In the genomic region with DNA sequence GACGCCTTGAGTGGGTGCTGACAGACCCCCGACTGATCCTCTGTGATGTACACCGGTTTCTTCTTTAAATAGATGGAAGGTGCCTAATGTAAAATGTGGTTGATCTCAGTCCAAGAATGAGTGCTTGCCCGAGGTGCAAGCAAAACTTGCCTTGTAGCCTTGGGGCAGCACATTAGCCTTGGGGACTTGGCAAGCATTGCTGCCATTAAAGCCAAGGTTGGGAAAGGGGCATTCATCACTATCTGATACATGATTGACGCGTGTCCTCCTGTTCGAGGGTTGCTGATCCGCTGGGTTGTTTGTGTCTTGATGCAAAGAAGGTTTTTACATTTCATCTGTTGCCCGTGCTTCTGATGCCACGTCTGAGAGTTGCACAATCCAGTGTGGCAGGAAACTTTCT, we compare ENCODE assay signal across 24 mouse cellular contexts. TPM values are rescaled to one million over a fixed set of nuclear protein-coding genes. Genes with fewer than 3 reads are reported as not detected.
DNase-seq lines count a peak whose midpoint lies in the region; ATAC-seq lines count a peak whose summit lies in the region.
"Had no signal": no experiment of that assay in that cellular context is flagged by ENCODE, and none has a peak within 500 bp of the region (broad histone marks: within the 10 kb centered on the region; RNA-seq: fewer than 3 reads in every experiment).

No protein-coding gene starts in this region.

- H3K9ac ChIP-seq in heart, embryonic 11.5 days (ENCODE audit: low read depth, low read length) = no peak overlapping the region
- no peak overlapping the region for H3K9ac ChIP-seq in intestine, embryonic 14.5 days (ENCODE audit: low read length)
- no peak overlapping the region for H3K9ac ChIP-seq in intestine, embryonic 16.5 days (ENCODE audit: low read depth, low read length)
- H3K9ac ChIP-seq: embryonic facial prominence, embryonic 13.5 days; forebrain, postnatal 0 days; limb, embryonic 12.5 days; liver, embryonic 12.5 days; neural tube, embryonic 15.5 days had no signal

- H3K36me3 ChIP-seq in heart, embryonic 11.5 days (ENCODE audit: control insufficient read depth, insufficient read depth, low read length) = no peaks in the 10 kb centered on the region
- no peaks in the 10 kb centered on the region for H3K36me3 ChIP-seq in intestine, embryonic 14.5 days (ENCODE audit: control insufficient read depth, insufficient read depth, low read length)
- no peaks in the 10 kb centered on the region for H3K36me3 ChIP-seq in intestine, embryonic 16.5 days (ENCODE audit: control insufficient read depth, insufficient read depth, low read length)
- H3K36me3 ChIP-seq: embryonic facial prominence, embryonic 13.5 days; hindbrain, embryonic 10.5 days; limb, embryonic 12.5 days; liver, embryonic 12.5 days; neural tube, embryonic 15.5 days had no signal

- DNase-seq in heart, adult 8-10 months (ENCODE audit: low spot score) = no peak
- DNase-seq in intestine, embryonic 14.5 days (ENCODE audit: low spot score) = no peak
- DNase-seq in adrenal gland, adult 2 months = peak; percentile 56
- peak; percentile 16 for DNase-seq in adrenal gland, postnatal 25 days
- DNase-seq: cerebellum, adult 9-10 months; forebrain, postnatal 0 days; gastrocnemius, postnatal 36 days; kidney, adult 18-20 months; lung, postnatal 14 days; right cerebral cortex, postnatal 4 days had no signal

- H3K27ac ChIP-seq in heart, embryonic 11.5 days (ENCODE audit: low read depth, low read length) = peak overlapping the region; percentile 29; the same call in 1 of the 2 replicates
- no peak overlapping the region for H3K27ac ChIP-seq in intestine, embryonic 14.5 days (ENCODE audit: low read depth)
- H3K27ac ChIP-seq in intestine, embryonic 16.5 days (ENCODE audit: low read length) = no peak overlapping the region
- H3K27ac ChIP-seq: embryonic facial prominence, embryonic 13.5 days; hindbrain, postnatal 0 days; kidney, postnatal 0 days; limb, embryonic 12.5 days; liver, embryonic 12.5 days; neural tube, embryonic 15.5 days; stomach, postnatal 0 days had no signal

- H3K27me3 ChIP-seq in heart, embryonic 11.5 days (ENCODE audit: control insufficient read depth, insufficient read depth, low read length) = no peaks in the 10 kb centered on the region
- no peaks in the 10 kb centered on the region for H3K27me3 ChIP-seq in intestine, embryonic 14.5 days (replicated peaks; ENCODE audit: control insufficient read depth, insufficient read depth, low read length)
- no peaks in the 10 kb centered on the region for H3K27me3 ChIP-seq in intestine, embryonic 16.5 days (replicated peaks; ENCODE audit: control insufficient read depth, insufficient read depth, low read length)

- peaks cover 19% of the 10 kb centered on the region for H3K4me1 ChIP-seq in heart, embryonic 11.5 days (ENCODE audit: control insufficient read depth, insufficient read depth, low read length)
- peaks cover 12% of the 10 kb centered on the region for H3K4me1 ChIP-seq in intestine, embryonic 14.5 days (replicated peaks; ENCODE audit: control insufficient read depth, insufficient read depth, low read length)
- peaks cover 14% of the 10 kb centered on the region for H3K4me1 ChIP-seq in intestine, embryonic 16.5 days (ENCODE audit: control insufficient read depth, insufficient read depth, low read length)
- H3K4me1 ChIP-seq: liver, embryonic 12.5 days; megakaryocyte, embryonic 14.5 days had no signal

- no peaks in the 10 kb centered on the region for H3K9me3 ChIP-seq in heart, embryonic 11.5 days (replicated peaks; ENCODE audit: control insufficient read depth, low read length)
- no peaks in the 10 kb centered on the region for H3K9me3 ChIP-seq in intestine, embryonic 14.5 days (ENCODE audit: control insufficient read depth, low read length)
- H3K9me3 ChIP-seq in intestine, embryonic 16.5 days (ENCODE audit: control insufficient read depth, low read length) = no peaks in the 10 kb centered on the region
- H3K9me3 ChIP-seq: embryonic facial prominence, embryonic 13.5 days; hindbrain, embryonic 10.5 days; limb, embryonic 12.5 days; liver, embryonic 12.5 days; neural tube, embryonic 15.5 days had no signal

- no peak overlapping the region for H3K4me3 ChIP-seq in heart, embryonic 11.5 days (ENCODE audit: low read depth, low read length)
- no peak overlapping the region for H3K4me3 ChIP-seq in intestine, embryonic 14.5 days (ENCODE audit: low read depth, low read length)
- H3K4me3 ChIP-seq in intestine, embryonic 16.5 days (ENCODE audit: low read length) = no peak overlapping the region
- H3K4me3 ChIP-seq: embryonic facial prominence, embryonic 13.5 days; limb, embryonic 12.5 days; liver, embryonic 12.5 days; megakaryocyte, embryonic 14.5 days; neural tube, embryonic 15.5 days had no signal

- peak overlapping the region; percentile 71 for H3K4me2 ChIP-seq in heart, embryonic 11.5 days
- peak overlapping the region; percentile 39; the same call in 1 of the 2 replicates for H3K4me2 ChIP-seq in intestine, embryonic 14.5 days (ENCODE audit: low read length)
- H3K4me2 ChIP-seq in intestine, embryonic 16.5 days (ENCODE audit: low read depth, low read length) = no peak overlapping the region
- H3K4me2 ChIP-seq: liver, embryonic 12.5 days had no signal

- no peak for ATAC-seq in heart, embryonic 11.5 days (replicated peaks; ENCODE audit: insufficient number of reproducible peaks, low FRiP score, low TSS enrichment)
- no peak for ATAC-seq in intestine, embryonic 14.5 days (replicated peaks; ENCODE audit: low FRiP score, low TSS enrichment, low read depth)
- ATAC-seq in intestine, embryonic 16.5 days = no peak
- no peak for ATAC-seq in cerebellum, adult (ENCODE audit: insufficient number of reproducible peaks, low FRiP score, low TSS enrichment)
- ATAC-seq: forebrain, postnatal 0 days; hindbrain, postnatal 0 days; liver, embryonic 12.5 days; midbrain, embryonic 16.5 days had no signal

- WGBS in heart, embryonic 11.5 days (ENCODE audit: insufficient replicate concordance) = 12% methylated on average over 10 of the region's 10 CpGs
- WGBS in intestine, embryonic 14.5 days = 34% methylated on average over 10 of the region's 10 CpGs
- 38% methylated on average over 10 of the region's 10 CpGs for WGBS in intestine, embryonic 16.5 days

RNA-seq across cellular contexts. Expression of a gene that starts 35.7 kb away (rescaled TPM):
- polyA plus RNA-seq in heart, embryonic 11.5 days (2014; fragmentation: Nextera tagmentation; extraction: Ambion mirVana) = 0.06 and 0.11 TPM in 2 replicates
- not detected for total RNA-seq in heart, adult 8-10 months (2022)
- 0.45 and 0.69 TPM in 2 replicates for polyA plus RNA-seq in intestine, embryonic 14.5 days (2014; fragmentation: Nextera tagmentation; extraction: Ambion mirVana)
- polyA plus RNA-seq in intestine, embryonic 16.5 days (2015; fragmentation: Nextera tagmentation; extraction: Ambion mirVana) = 0.15 and 0.20 TPM in 2 replicates
- total RNA-seq in adrenal gland, adult 2 months (2021) = not detected
- not detected in 2 replicates for polyA plus RNA-seq in adrenal gland, adult 2 months (2012; rRNA removed)
- total RNA-seq in adrenal gland, postnatal 25 days (2021) = not detected in 2 replicates
- total RNA-seq: adrenal gland, adult 18-20 months; gastrocnemius, postnatal 36 days had no signal
- polyA plus RNA-seq: liver, embryonic 12.5 days; midbrain, embryonic 16.5 days had no signal

Comparison
In these comparisons a context has a peak if more than half of its experiments do, and no peak if none do; other contexts are left out.
1. DNase-seq: peak in adrenal gland, adult 2 months (single experiment) and adrenal gland, postnatal 25 days (single experiment); none in heart, adult 8-10 months (single experiment) and intestine, embryonic 14.5 days (single experiment).